Mouse (Mus musculus) Patski (cell line): Measurements from ENCODE around the gene Gm17387. TPM values are rescaled to one million over a fixed set of nuclear protein-coding genes. Genes with fewer than 3 reads are reported as not detected.

Experiments used
- ATAC-seq: fragments of 100-300 bp; one replicate; pipeline ENCODE4 v1.8.0; 2021
- CTCF ChIA-PET: fragments of 350-600 bp; sonication (Branson Sonifier 250); formaldehyde crosslinking; loops from one replicate; lab custom pipeline; 2022; ENCODE audit warnings: inconsistent platforms; lab: Charles Lee
- POLR2A ChIA-PET: fragments of 350-600 bp; sonication (Branson Sonifier 250); formaldehyde crosslinking; loops from one replicate; lab custom pipeline; 2022; ENCODE audit warnings: antibody characterized with exemption, inconsistent platforms; lab: Charles Lee
- DNase-seq: peaks from one replicate; pipeline ENCODE4 v3.0.0-alpha.2; 2011; ENCODE audit warnings: low read depth, low spot score
- H3K27me3 ChIP-seq: fragments of 371-371 bp; one replicate; pipeline ENCODE4 v1.5.1; 2021
- CTCF ChIP-seq: fragments of 100-300 bp; IDR thresholded peaks from one replicate; pipeline ENCODE4 v1.5.1; 2021
- in situ Hi-C: fragments of 300-500 bp; cut with MboI; formaldehyde crosslinking; loops from 3 replicates; pipeline ENCODE4 v1.11.1; 2018; ENCODE audit warnings: low pct_unique_long_range_greater_than_20kb, mixed read lengths
- polyA plus RNA-seq: library from polyadenylated mRNA; unstranded; gene quantifications from one replicate; pipeline ENCODE4 v1.2.3, GENCODE M21; 2021

Gene Gm17387
- polyA plus RNA-seq, 1 experiment from 2014 or later = not detected

DNA sequence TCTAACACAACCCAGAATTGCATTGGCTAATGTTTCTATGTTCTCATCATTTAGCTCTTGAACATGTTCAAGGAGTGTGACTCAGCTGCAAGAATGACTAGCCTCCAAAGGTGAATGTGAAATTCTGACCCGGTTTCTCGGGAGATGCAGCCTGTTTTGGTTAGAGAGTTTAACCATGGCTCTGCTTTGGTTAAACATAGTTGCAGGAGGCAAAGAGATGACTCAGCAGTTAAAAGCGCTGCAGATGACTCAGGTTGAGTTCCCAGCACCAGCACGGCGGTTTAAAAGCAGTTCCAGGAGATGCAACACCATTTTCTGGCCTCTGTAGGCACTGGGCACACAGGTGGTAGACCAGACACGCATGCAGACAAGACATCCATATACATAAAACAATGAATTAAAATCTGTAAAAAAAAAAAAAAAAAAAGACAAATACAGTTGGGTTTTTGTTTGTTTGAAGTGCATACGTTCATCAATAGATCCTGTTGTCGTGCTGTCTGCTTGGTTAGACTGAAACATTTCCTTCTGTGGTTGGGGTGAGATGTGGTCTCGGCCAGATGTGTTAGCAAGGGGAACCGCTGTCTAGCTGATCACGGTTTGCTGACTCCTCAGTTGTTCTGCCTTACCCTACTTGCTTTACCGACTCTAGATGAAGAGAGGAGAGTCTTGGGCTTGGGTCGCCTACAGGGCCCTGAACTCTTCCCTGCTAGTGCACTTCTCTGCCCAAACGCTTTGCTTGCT lies 29.8 kb downstream of the Gm17387 start:
- ChIA-PET CTCF (no interaction called here), POLR2A (interaction anchor here (0.7 kb wide), 1 partner anchor 32 kb away, joined by 7 read pairs; no protein-coding TSS in a partner anchor)
- no peaks in the 10 kb centered on the region for H3K27me3 ChIP-seq
- DNase-seq (no peak), ATAC-seq (peak; percentile 22)
- TF ChIP-seq CTCF = no peak
- in situ Hi-C loops = loop anchor here (5.0 to 10.0 kb wide), 2 partner anchors 116 to 216 kb away; partner anchors contain the start of gene Rnh1

DNA sequence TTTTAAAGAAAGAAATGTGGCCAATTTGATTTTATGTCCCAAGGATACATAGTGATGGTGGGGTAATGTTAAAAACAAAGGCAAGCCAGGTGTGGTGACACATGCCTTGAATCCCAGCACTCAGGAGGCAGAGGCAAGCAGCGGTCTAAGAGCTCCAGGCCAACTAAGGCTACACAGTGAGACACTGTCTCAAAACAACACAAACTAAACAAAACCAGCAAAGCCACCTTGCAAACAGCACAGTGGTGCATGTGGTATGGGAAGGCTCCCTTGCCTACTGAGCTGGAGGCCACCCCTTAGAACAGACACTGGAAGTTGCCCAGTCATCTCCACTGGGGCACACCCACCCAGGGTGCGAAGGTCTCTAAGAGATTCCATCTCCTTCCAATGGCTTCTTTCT lies 31.0 kb downstream of the Gm17387 start:
- POLR2A ChIA-PET = interaction anchor here (0.9 to 1.3 kb wide), 2 partner anchors 11 to 133 kb away, joined by 3 read pairs; no protein-coding TSS in a partner anchor
- DNase-seq = no peak
- in situ Hi-C loops = loop anchor here (5.0 to 10.0 kb wide), 2 partner anchors 115 to 218 kb away; partner anchors contain the start of gene Rnh1
- no peak for TF ChIP-seq CTCF
- no peaks in the 10 kb centered on the region for H3K27me3 ChIP-seq
- CTCF ChIA-PET = interaction anchor here (1.2 to 1.7 kb wide), 5 partner anchors 10 to 152 kb away, joined by 3 to 6 read pairs (median 5); no protein-coding TSS in a partner anchor
- ATAC-seq = no peak

DNA sequence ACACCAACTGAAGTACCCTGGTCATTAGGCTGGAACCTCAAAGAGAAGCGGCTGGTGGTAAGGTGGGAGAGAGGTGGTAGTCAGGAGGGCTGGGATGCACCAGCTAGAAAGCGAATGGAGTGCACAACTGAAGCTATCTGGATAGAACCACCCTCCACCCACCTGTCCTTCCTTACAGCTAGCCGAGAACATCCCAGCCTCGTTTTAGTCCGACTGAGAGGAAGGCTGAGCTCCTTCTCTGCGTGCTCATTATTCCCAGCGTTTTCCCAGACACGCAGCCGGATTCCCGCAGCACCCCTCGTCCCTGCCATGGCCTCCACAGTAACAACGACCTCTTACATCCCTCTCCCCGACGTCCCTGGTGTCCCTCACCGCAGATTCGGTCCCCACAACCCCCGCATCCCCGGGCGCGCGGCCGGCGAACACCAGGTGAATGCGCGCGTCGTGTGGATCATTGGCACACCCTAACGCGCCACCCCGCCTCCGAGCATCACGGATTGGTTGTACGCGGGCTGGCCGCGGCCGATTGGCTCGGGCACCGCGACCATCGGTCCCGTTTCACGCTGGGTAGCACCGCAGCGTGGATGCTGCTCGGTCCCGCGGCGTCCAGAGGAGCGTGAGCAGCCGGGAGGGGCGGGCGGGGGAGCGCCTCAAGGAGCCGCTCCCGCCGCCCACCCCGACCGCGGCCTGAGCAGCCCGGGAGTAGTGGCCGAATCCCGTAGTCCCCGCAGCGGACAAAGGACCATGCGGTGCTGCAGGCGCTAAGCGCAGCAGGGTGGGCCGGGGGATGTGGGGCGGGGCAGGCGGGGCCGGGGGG lies 31.7 kb downstream of the Gm17387 start, which contains the start of gene B4galnt4:
TSS of gene B4galnt4 (plus strand) at position 679 of the 817 bp plus-strand sequence.
- TF ChIP-seq CTCF = no peak
- in situ Hi-C loops = no loop called here
- H3K27me3 ChIP-seq = no peaks in the 10 kb centered on the region
- ChIA-PET POLR2A (interaction anchor here (1.2 to 1.3 kb wide), 2 partner anchors 12 to 52 kb away, joined by 3 read pairs; no protein-coding TSS in a partner anchor), CTCF (interaction anchor here (1.2 to 1.7 kb wide), 6 partner anchors 9 to 152 kb away, joined by 3 to 6 read pairs (median 4); no protein-coding TSS in a partner anchor)
- DNase-seq = no peak
- peak; percentile 63 for ATAC-seq

DNA sequence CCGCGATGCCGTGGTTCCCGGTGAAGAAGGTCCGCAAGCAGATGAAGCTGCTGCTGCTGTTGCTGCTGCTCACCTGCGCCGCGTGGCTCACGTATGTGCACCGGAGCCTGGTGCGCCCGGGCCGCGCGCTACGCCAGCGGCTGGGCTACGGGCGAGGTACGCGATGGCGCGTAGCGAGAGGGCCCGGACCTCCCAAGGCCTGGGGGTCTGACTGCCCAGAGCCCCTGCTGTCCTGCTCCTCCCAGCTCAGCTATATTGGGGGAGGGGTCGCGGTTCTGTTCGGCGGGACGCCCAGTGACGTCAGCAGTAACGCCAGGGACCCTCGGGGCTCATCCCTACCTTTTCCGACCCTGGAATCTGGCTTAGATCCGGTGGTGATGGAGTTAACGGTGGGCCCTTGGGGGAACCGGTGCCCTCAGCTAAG lies 32.4 kb downstream of the Gm17387 start:
- in situ Hi-C loops = no loop called here
- TF ChIP-seq CTCF = no peak
- ATAC-seq (no peak), DNase-seq (no peak)
- POLR2A ChIA-PET = interaction anchor here (1.2 kb wide), 1 partner anchor 53 kb away, joined by 3 read pairs; no protein-coding TSS in a partner anchor
- no peaks in the 10 kb centered on the region for H3K27me3 ChIP-seq
- CTCF ChIA-PET = interaction anchor here (0.8 to 1.7 kb wide), 4 partner anchors 9 to 153 kb away, joined by 3 to 5 read pairs (median 3); no protein-coding TSS in a partner anchor

DNA sequence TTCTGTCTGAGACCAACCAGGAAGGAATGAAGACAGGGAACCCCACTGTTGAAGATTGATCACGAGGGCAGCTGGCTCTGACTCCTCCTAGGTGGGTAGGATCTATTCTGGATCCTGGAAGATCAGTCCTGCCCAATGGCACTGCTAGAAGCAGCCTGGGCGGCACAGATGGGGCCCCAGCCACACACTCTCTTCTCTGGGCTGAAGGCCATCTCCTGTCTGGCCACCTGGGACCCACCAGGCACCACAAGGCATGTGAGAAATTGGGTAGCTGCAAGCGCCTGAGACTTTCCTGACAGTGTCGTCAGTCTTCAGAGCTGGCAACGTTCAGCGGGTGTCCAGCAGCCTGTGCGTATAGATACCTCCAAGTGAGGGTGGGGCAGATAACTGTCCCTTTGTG lies 33.6 kb downstream of the Gm17387 start:
- no peak for TF ChIP-seq CTCF
- in situ Hi-C loops = no loop called here
- no peaks in the 10 kb centered on the region for H3K27me3 ChIP-seq
- ChIA-PET POLR2A (no interaction called here), CTCF (interaction anchor here (1.6 kb wide), 1 partner anchor 14 kb away, joined by 3 read pairs; no protein-coding TSS in a partner anchor)
- DNase-seq (no peak), ATAC-seq (no peak)

DNA sequence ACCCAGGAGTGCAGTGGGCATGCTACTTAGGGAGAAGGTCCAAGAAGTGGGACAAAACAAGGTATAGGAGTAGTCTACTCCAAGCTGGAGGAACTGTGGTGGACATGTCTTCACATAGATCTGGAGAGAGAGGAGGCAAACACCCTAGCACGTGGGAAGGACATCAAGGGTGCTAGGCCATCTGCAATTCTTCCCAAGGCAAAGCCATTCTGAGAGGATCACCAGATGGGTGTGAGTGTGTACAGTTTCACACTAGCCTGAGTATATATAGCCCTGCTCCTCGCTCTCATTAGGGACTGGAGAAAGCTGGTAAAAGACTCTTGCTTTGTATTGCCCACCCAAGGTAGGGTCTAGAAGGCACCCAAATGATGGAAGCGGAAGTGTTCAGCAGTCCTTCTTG lies 34.4 kb downstream of the Gm17387 start:
- CTCF ChIA-PET = no interaction called here
- POLR2A ChIA-PET = no interaction called here
- no peak for DNase-seq
- H3K27me3 ChIP-seq = peaks cover under 1% of the 10 kb centered on the region
- no peak for ATAC-seq
- in situ Hi-C loops = no loop called here
- TF ChIP-seq CTCF = no peak

DNA sequence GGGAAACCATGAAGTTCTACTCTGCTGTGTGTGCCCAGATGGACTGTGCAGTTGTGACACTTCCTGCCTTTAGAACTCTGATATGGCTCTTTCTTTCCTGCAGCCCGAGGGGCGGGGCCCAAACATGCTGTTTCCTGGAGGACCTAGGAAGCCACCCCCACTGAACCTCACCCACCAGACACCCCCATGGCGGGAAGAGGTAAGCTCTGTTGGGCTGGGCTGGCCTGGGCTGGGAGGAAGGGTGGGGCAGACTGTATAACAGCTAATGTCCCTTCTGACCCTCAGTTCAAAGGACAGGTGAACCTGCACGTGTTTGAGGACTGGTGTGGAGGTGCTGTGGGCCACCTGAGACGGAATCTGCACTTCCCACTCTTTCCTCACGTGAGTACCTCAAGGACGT lies 35.2 kb downstream of the Gm17387 start:
- TF ChIP-seq CTCF = no peak
- in situ Hi-C loops = no loop called here
- peaks cover 4% of the 10 kb centered on the region for H3K27me3 ChIP-seq
- ChIA-PET CTCF (interaction anchor here (1.2 kb wide), 1 partner anchor 15 kb away, joined by 3 read pairs; no protein-coding TSS in a partner anchor), POLR2A (interaction anchor here (0.5 kb wide), 1 partner anchor 32 kb away, joined by 3 read pairs; no protein-coding TSS in a partner anchor)
- no peak for ATAC-seq
- DNase-seq = no peak

DNA sequence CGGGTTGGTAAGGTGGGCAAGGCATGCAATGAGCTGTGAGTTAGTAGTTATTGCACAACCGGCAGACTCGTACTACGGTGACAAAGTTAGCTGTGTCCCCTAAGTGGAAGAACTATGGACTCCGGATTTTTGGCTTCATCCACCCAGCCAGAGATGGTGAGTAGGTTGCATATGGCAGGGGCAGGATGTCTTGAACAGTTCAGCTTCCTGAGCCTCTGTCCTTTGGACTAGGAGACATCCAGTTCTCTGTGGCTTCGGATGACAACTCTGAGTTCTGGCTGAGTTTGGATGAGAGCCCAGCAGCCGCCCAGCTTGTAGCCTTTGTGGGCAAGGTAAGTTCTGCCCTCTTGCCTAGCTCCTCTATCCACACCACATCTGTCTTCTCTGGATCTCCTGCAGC lies 35.6 kb downstream of the Gm17387 start:
- TF ChIP-seq CTCF = no peak
- ATAC-seq = no peak
- POLR2A ChIA-PET = interaction anchor here (0.5 kb wide), 1 partner anchor 32 kb away, joined by 3 read pairs; no protein-coding TSS in a partner anchor
- CTCF ChIA-PET = interaction anchor here (1.2 kb wide), 1 partner anchor 16 kb away, joined by 3 read pairs; no protein-coding TSS in a partner anchor
- DNase-seq = no peak
- peaks cover 4% of the 10 kb centered on the region for H3K27me3 ChIP-seq
- in situ Hi-C loops = no loop called here

DNA sequence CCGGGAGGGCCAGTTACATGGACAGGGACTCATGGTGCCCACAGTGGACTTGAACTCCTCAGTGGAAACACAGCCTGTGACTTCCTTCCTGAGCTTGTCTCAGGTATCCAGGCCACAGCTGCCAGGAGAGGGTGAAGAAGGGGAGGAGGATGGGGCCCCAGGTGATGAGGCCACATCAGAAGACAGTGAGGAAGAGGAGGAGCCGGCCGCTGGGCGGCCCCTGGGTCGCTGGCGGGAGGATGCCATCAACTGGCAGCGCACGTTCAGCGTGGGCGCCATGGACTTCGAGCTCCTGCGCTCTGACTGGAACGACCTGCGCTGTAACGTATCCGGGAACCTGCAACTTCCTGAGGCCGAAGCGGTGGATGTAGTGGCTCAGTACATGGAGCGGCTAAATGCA lies 39.4 kb downstream of the Gm17387 start:
- CTCF ChIA-PET = interaction anchor here (1.2 kb wide), 1 partner anchor 19 kb away, joined by 6 read pairs; no protein-coding TSS in a partner anchor
- DNase-seq = no peak
- peaks cover 4% of the 10 kb centered on the region for H3K27me3 ChIP-seq
- no peak for ATAC-seq
- no peak for TF ChIP-seq CTCF
- POLR2A ChIA-PET = no interaction called here
- in situ Hi-C loops = no loop called here
